Mouse (Mus musculus) spleen, postnatal 10 days (tissue): ENCODE data around the gene Zfhx3.

Experiments used
- DNase-seq, 2 experiments: peaks; one replicate each; pipeline ENCODE4 v3.0.0; 2021 to 2022; ENCODE audit warnings: low spot score in 2 of 2

The Zfhx3 gene

DNA sequence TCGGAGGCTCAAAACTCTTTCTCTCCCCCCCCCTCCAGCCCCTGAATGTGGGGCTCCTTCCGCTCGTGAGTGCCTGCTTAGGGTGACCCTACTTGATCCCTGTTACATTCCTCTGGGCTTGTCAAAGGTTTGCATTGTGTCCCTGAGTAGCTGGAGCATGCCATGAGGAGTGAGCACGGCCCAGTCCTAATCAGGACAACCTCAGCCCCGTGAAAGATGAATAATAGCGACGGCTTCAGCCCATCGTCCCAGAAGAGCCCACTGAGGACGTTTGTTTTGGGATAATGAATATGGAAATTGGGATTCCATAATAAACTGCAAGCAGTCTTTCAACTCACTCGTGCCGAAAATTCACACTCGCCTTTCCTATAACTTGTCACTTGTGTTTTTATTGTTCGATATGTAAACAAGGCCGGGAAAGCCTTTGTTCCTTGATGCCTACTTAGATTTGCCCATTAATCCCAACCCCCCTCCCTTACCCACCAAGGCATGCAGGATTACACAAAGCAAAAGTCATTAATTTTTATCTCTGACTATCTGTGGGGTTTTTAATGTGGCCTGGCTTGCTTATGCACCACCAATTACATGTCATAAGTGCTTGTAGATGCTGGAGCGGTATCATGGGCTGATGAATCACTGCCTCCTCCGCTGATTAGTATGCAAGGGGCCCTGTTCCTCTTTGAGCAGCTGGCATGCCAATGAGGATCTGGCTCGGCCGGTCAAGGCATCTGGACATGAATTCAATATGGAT lies 512.3 kb downstream of the Zfhx3 start:
- DNase-seq: no peak

DNA sequence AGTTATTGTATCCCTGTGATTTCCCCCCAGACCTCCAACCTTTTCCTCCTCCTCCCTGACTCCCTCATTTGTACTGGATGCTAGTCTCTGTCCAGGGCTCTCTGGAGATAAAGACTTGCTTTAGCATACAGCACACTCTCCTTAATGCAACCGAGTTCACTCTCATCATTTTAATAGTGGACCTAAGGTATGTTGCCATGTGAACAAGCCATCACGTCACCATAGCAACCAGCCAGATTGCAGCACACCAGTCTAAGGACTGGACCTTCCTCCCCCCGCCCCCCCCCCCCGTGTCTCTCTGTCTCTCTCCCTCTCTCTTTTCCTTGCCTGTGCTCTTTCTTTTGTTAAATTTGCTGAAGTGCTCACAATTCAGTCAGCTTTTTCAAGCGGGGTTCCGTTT lies 524.2 kb downstream of the Zfhx3 start:
- no peak for DNase-seq

DNA sequence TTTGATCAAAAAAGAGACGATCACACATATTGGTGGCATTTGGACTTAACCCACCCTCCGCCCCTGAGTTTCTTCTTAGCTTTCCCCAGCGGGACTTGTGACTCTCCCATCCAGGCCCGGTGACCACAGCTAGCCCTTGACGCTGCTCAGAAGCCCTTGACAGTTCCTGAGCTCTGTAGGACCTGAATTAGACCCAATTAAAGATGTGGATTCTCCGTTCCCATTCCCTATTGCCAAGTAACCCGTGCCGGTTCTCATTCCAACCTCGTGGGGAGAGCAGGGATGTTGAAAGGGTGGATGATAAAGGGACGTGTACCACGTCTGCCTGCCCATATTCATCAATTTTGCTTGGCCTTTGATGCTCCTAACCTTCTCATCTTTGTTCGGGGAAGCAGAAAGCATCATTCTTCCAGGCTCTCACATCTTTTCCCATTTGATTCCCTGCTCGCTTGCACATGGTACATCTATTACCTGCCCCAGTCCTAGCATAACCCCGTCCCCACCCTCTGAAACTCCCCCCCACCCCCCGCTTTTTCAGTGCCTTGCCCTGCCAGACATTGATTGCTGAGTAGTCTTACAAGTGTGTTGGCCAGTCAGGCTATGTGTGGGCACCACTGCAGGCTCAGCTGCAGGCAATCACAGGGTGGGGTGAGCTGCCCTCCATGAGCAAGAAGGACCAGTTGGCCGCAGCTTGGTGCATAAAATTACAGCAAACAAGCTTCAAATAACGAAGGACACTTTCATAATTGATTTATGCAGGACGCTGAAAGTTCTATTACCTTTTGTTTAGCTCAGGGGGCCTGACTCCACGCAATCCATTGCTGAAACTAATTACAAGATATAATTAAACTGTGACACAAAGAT lies 525.0 kb downstream of the Zfhx3 start:
- DNase-seq: no peak

DNA sequence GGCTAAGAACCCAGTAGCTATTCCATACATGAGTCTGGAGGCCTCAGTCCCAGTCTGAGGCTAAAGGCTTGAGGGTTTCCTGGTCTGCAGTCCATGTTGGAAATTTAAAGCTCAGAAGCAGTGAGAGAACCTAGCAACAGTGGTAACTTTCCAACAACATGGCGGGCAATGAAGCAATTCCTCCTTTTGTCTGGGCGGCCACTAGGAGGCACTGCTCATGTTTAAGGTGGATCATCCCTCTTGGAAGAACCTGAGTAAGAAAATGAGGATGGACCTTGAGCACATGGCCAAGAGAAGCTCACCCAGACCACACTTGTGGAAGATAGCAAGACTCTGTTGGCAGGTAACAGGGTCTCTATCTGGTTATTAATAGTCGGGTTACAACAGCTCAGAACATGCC lies 527.8 kb downstream of the Zfhx3 start:
- no peak for DNase-seq

DNA sequence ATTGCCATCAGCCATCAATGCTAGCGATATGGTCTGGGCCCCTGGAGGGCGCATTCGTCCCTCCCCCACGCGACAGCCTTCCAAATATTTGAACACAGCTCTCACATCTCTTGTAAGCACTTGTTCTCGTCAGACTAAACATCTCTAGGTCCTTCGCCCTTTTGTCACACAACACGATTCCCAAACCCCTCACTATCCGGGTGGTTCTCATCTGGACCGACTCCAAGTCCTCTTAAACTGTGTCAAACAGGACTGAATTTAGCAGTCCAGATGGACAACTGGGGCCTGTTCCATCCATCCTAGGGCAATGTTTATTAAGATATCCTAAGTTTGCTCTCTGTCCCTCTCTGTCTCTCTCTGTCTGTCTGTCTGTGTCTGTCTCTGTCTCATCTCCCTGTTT lies 532.1 kb downstream of the Zfhx3 start:
- DNase-seq: no peak

DNA sequence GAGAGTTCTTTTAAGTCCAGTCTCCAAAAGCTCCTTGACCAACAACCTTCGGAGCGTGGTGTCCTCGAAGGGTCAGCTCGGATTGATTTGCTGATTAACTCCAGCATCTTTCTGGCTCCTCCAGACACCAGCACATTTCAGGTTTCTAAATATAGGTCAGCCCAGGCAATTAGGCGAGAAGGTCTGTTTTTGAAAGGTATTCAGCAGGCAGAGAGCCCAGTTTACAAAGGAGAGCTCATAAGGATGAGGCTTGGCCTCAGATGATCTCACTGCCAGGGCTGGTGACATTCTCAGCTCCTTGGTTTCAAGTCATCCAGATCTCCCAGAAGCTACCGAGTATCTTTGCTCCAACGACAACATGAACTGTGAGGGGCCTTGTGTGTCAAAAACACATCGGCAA lies 535.7 kb downstream of the Zfhx3 start:
- DNase-seq: no peak

DNA sequence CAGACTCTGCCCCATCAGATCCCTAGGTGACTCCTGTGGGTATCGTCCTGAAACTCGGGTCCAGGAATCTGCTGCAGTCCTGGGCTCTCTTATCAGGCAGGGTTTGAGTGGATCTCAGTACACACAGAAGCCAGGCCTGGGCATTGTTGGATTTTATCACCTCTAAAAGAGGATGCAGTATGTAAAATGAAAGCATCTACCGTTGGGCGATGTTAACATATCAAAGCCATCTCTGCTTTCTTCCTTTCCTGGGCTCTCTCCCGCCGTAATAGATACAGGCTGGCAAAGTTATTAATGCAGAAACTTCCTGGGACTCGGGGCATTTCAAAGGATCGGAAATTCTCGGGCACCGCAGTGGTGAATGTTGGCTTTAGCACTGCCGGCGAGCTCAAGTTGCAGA lies 537.7 kb downstream of the Zfhx3 start:
- no peak for DNase-seq

DNA sequence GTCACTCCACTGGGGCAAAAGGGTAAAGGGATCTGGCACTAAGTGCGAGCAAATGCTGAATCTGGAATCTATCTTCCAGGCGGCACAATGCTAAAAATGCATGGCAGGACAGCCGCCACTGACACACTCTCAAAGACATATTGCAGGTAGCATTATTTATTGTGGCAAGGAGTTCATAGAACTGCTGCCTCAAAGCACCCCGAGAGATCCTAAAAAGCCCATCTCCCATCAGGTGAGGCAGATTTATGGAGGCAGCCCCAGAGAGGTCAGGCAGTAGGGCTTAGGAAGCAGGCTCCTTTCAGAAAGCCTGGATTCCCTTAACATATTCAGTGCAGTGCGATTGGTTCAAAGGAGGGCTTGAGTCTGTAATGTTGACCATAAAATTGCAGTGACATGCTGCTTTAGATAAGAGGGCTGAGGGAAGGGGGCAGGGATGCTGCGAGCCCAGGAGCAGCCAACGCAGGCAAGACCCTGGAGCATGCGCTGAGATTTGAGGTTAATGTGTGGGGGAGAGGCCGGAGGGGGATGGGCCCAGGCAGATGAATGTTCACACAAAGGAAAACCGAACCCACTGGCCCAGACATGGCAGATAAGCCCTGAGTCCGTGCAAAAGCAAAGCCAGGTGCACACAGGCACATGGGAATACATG lies 538.8 kb downstream of the Zfhx3 start:
- no peak for DNase-seq

DNA sequence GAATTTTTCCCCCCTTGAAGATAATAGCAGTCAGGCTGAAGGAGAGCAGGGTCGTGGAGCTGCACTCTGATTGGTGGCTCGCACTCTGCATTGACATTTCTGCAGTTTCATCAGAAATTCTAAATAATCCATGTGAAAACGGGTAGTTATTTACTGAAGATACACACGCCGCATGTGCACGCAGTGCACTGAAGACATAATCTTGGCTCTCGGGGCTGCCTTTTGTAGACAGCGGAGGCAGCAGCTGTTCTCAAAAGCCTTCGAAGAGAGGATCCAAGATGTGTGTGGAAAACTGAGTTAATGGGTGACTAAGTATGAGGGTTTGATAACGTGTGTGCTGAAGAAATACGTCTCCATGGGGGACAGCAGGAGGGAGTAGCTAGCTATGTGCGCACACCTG lies 553.7 kb downstream of the Zfhx3 start:
- DNase-seq: no peak

DNA sequence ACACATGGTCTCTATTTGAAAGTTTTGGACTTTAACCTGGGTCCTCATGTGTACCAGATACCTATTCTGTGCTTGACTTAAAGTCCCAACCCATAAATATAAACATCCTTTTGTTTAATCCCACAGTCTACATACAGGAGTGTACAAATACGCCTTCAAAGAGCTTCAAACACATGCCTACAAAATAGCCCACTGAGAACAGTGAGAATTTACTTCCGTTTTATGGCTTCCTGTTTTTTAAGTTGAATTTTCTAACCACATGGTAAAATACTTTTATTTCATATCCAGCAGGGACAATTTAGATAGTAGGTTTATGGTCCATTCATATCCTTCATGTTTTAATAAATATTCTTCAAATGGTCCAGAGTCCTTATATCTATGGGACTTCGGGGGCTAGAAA lies 564.3 kb downstream of the Zfhx3 start:
- DNase-seq: no peak

DNA sequence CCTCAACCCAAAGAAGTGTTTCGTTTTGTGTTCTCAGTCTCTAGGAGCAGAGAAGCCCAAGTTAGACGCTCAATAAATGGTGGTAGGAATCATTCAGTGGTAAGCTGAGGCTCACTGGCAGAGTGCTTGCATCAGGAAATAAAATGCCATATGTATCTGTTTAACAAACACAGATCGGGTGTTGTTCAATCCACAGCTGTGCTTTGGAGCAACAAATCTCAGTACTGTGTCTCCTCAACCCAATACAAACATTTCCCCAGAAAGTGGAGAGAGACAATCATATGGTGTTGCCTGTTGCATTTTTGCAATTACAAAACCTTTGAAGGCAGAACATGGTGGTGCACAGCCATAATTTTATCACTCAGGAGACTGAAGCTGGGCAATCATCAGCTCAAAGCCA lies 565.3 kb downstream of the Zfhx3 start:
- DNase-seq: no peak

DNA sequence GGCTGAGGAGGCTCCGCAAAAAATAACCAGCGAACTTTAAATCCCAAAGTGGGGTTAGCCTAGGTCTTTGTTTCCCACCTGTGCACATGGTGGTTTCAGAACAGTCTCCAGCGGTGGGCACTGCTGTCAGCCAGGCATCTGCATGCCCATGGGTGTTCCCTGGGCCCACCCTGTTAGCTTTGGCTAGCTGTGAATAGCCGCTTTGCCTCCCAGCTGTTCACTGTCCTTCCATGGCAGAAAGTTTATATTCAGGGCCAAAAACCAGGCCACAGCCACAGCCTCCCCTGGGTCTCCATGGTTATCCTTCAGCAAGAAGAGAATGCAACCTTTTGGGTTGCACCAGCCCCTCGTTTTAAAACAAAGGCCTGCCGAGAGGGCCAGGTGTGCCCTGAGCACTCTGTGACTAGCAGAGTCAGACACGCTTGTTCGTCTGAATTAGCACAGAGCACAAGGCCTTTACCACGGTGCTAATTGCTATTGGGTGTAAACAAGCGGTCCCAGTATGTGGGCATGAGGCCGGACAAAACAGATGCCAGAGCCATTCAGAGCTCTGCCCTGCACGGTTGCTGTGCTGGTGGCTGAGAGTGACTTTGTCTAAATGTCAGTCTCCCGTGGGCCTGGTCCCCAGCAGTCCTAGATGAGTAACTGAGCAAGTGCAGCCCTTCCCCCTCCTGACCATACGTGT lies 568.3 kb downstream of the Zfhx3 start:
- no peak for DNase-seq

DNA sequence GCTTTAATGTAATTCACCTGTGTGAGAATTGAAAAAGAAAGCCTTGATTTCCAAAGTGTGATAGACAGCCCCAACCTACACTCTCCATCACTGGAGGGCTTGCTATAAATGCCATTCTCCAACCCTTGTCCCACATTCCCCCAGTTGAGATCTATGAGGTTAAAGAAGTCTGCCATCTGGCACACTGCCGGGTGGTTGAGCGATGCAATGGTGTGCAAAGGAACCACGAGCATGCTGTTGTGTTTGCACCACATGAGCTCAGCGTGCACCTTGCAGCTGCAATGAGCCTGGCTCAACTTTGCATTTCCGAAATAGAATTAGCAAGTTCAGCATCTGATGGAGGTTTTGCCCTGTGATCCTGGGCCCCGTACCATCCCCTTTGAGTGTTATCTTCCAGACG lies 575.7 kb downstream of the Zfhx3 start:
- DNase-seq: no peak

DNA sequence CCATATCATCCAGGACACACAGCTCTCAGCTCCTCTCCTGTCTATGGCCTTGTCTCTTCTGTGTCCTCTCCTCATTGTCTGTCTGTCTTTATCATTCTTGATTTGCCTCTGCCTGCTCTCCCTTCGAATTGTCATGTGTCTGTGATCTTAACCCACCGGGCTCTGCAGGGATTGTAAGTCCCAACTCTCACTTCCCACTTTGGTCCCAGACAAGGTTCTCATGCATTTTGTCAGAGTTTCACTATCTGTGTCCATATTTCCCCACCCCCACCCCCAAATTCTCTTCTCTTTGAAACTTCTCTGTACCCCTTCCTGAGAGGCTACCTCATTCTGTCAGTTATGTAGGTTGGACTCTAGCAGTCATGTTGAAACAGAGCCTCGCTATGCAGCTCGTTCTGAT lies 579.6 kb downstream of the Zfhx3 start:
- no peak for DNase-seq

DNA sequence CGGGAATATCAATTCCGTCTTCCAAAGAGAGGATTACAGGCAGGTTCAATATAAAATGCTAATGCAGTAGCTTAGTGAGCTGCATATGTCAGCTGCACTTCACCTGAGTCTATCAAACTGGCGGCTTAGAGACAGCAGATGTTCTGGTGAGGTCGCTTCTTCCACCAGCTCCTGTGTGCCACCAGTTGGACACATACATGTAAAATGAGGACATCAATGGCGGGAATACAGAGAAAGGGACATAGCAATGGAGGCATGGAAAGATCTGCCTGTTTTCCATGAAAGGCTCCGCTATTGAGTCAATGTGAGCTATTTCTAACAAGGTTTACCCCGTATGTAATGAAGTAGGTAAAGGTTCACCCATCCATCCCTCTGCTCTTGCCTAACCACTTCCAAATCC lies 587.0 kb downstream of the Zfhx3 start:
- no peak for DNase-seq

DNA sequence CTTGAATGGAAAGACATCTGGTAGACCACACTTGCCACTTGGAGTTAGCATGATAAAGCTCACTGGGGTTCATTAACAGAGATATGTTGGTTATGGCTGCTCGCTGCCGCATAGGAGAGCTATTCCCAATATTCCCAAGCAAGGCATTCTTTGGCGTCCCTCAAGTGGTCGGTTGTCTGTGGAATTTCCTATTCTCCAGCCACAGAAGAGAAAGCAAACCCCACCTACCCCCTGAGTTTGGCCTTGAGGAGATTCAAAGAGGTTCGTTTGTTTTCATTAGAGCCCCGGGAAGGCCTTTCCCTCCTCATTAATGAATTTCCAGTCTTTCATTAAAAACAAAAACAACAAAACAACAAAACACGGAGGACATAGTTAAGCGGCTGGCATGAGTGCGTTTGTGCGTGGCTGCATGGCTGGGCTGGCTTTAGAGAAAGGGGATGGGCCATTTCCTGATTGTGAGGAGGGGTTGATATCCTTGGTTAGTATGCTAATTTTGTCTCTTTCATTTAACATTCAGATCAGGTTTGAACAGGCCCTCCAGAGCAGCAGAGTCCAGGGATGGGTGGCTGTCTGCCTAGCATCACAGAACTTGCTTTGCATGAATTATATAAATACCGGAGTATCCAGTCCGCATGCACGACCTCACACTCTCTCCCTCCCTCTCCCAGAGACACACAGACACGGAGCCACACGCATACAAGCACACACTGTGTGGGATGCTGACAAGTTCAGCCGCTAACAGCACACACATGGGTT lies 592.9 kb downstream of the Zfhx3 start:
- no peak for DNase-seq

DNA sequence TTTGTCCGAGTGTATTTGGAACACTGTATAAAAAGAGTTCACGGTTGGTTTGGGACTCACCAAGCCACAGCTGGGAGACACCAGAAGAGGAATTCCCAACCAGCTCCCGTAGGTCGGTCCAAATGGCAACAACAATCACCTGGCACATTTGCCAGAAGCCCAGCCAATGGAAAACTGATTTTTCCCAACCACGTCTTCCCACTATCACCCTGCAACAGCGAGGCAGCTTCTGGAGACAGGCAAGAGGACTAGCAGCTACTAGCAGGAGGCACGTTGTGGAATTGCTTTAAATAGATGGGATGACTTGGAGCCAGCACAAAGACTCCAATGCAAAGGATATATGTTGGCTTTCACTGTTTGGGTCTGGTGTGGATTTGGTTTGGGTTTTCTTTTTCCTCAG lies 593.7 kb downstream of the Zfhx3 start:
- no peak for DNase-seq

DNA sequence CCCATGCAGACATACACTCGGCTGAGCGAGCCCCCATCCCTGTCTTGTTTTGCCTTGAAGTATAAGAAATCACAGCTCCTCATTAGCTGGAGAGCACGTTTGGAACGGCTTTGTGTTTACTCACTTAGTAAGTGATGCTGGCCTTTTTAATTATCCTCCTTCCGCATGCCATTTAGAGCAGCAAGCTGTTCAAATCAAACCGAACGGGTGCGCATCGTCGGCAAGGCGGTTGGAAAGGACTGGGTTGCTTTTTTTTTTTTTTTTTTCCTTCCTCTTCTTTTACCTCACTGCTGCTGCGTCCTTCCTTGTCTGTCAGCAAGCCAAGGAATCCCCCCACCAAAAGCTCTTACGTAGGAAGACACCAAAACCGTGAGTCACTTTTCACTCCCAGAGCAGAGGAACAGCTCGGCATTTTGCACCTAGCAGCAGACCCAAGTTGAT lies 594.5 kb downstream of the Zfhx3 start:
- DNase-seq: no peak

DNA sequence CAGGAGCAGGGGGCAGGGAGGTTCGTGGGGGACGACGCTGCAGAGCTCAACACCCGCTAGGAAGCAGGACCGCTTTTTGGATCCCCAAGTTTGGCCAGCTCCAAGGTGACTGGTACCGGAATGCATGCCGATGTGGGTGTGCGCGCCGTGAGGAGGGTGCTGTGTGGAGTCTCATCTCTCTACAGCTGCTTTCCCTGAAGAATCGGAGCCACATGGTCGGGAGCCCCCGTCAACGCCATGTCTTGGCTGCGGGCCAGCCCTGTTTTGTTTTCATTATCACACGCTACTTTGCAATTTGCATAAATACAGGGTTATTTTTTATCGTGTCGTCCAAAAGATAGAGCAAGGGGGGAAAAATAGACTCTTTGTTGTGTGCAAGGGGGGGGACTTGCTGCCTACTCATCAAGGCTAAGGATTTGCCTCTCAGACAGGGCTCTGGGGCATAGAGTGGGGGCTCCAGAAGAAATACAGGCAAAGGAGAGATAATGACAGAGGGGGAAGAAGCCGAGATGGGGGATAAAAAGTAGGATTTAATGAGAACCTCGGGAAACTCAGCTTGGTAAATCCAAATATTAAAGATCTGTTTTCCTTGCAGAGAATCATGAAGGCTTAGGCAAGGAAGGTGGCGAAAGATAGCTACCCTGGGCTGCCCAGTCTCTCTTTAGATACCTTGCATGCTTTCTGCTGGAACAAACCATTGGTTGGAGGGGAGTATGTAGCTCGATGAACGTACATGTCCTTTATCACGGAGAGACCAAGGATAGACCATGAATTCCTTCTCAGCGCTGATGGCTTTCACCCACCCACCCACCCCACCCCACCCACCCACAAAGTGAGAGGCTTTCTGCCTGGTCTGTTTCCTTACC lies 595.5 kb downstream of the Zfhx3 start:
- no peak for DNase-seq

DNA sequence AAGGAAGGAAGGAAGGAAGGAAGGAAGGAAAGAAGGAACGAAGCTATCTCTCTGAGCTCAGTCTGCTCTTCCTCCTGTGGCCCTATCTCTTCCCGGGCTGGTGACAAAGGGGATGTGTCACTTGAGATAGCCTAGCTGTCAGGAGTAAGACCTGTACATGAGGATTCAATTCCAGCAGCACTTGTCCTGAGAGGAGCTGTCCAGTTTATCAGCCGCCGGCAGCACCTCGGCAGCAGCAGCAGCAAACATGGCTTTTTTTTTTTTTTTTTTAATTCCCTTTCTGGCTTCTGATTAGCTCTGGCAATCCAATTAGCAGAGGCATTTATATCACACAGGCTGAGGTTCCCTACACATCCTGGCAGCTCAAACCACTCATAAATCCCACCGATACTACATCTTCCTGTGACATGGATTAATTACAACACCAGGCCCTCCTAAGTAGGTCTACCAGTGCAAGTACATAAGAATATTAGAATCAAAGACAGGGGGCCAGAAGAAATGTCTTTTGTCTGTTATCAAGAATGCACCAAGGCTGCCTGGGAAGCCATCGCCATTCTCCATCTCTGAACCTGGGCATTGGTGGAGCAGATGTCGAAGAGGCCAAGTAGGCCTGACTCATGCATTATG lies 596.6 kb downstream of the Zfhx3 start:
- DNase-seq: no peak
